Mouse (Mus musculus): ENCODE measurements at regions not wholly inside any gene's neighbourhood (a gene's known extent, or its start where the extent isn't known, plus 50 kb on each side); places are given as distances from the start of the nearest gene placed in this dataset.

DNA sequence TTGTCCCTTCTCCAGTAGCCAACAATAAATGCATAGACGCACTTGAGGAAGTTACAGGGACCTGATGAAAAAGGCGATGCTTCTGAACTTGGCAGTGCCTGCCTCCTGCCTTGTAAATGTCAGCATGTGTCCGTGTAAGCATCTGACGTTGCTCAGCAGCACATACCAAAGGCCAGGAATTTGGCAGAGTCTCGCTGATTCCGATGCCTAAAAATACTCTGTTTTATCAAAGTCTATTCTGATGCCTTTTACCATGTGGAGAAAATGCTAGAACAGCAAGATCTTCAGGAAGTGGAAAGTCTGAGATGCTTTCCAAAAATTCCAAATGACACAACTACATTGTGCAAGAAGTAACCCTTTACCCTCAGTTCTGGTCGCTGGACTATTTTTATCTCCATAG lies 92.5 kb upstream of the N6amt1 start:
- peak; percentile 50 to 85 for DNase-seq
- TF ChIP-seq CTCF (IDR thresholded peaks at IDR 0.05) (no peak), EP300 (IDR thresholded peaks at IDR 0.05; ENCODE audit: insufficient read depth, low read depth, low read length) (peak; percentile 99), POLR2A (IDR thresholded peaks at IDR 0.05; ENCODE audit: insufficient read depth, low read depth, low read length) (peak; percentile 49; the same call in 1 of the 2 replicates)
- Histone ChIP-seq H3K36me3 (ENCODE audit: control insufficient read depth, insufficient read depth, low read length) (peaks cover 4% of the 10 kb centered on the region), H3K4me1 (ENCODE audit: control insufficient read depth, insufficient read depth, low read length) (peaks cover 11% of the 10 kb centered on the region), H3K79me2 (replicated peaks; ENCODE audit: control insufficient read depth, insufficient read depth, low read length) (no peaks in the 10 kb centered on the region), H3K27me3 (ENCODE audit: control insufficient read depth, insufficient read depth, low read length) (no peaks in the 10 kb centered on the region), H3K27ac (peak overlapping the region; percentile 82), H3K4me3 (no peak overlapping the region), H3K9ac (ENCODE audit: low read depth, low read length) (no peak overlapping the region)
- intact Hi-C loops (cut with DNase I), result loop anchor here (5.0 kb wide), 2 partner anchors 46 to 1504 kb away; no protein-coding TSS in a partner anchor
- 8% methylated on average over 7 of the region's 7 CpGs for WGBS

DNA sequence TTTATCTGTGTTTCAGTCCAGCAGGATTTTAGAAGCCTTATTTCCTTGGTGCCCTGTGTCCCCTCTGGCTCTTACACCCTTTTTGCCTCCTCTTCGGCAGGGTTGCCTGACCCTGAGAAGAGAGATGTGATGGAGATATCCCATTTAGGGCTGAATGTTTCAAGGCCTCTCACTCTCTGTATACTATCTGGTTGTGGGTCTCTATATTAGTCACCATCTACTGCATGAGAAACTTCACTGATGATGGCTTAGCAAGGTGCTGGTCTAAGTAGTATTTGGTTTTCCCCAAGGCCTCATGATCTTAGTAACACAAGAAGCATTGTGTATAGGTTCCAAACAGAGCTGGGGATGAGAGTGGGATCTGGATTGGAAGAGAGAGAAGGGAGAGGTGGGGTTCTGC lies 99.2 kb upstream of the N6amt1 start:
- DNase-seq, result no peak
- no peak for TF ChIP-seq CTCF (IDR thresholded peaks at IDR 0.05)
- TF ChIP-seq POLR2A (IDR thresholded peaks at IDR 0.05; ENCODE audit: insufficient read depth, low read depth, low read length), result no peak
- TF ChIP-seq EP300 (IDR thresholded peaks at IDR 0.05; ENCODE audit: insufficient read depth, low read depth, low read length), result no peak
- intact Hi-C loops (cut with DNase I), result loop anchor here (5.0 kb wide), 1 partner anchor 138 kb away; no protein-coding TSS in a partner anchor
- no peak overlapping the region for H3K27ac ChIP-seq
- H3K4me3 ChIP-seq, result no peak overlapping the region
- H3K4me1 ChIP-seq (ENCODE audit: control insufficient read depth, insufficient read depth, low read length), result no peaks in the 10 kb centered on the region
- no peaks in the 10 kb centered on the region for H3K36me3 ChIP-seq (ENCODE audit: control insufficient read depth, insufficient read depth, low read length)
- H3K79me2 ChIP-seq (replicated peaks; ENCODE audit: control insufficient read depth, insufficient read depth, low read length), result no peaks in the 10 kb centered on the region
- H3K27me3 ChIP-seq (ENCODE audit: control insufficient read depth, insufficient read depth, low read length), result no peaks in the 10 kb centered on the region
- WGBS, result 75% methylated on average over 1 of the region's 1 CpGs
- no peak overlapping the region for H3K9ac ChIP-seq (ENCODE audit: low read depth, low read length)

DNA sequence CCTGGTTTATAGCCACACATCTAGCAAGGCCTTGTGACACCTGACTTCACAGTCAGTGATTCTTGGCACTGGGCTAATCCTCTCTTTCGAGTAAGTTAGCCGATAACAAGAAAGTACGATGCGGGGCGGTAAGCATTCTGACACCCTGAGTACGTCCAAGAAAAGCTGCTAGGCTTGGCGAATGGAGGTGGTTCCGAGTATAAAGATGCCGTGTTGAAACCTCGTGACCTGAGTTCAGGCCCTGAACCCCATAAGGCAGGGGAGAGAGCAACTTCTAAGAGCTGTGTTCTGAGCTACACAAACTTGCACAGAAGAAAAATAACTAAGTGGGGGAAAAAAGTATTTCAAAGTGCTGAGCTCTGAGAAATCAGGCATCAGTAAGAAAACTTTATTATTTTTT lies 103.5 kb upstream of the N6amt1 start:
- DNase-seq, result peak in 1 of 2 experiments; percentile 34
- WGBS, result 43% methylated on average over 10 of the region's 10 CpGs
- H3K4me3 ChIP-seq, result no peak overlapping the region
- no peaks in the 10 kb centered on the region for H3K27me3 ChIP-seq (ENCODE audit: control insufficient read depth, insufficient read depth, low read length)
- peaks cover 1% of the 10 kb centered on the region for H3K4me1 ChIP-seq (ENCODE audit: control insufficient read depth, insufficient read depth, low read length)
- no peaks in the 10 kb centered on the region for H3K36me3 ChIP-seq (ENCODE audit: control insufficient read depth, insufficient read depth, low read length)
- H3K27ac ChIP-seq, result peak overlapping the region; percentile 64
- intact Hi-C loops (cut with DNase I), result loop anchor here (5.0 kb wide), 1 partner anchor 142 kb away; no protein-coding TSS in a partner anchor
- no peak overlapping the region for H3K9ac ChIP-seq (ENCODE audit: low read depth, low read length)
- H3K79me2 ChIP-seq (replicated peaks; ENCODE audit: control insufficient read depth, insufficient read depth, low read length), result no peaks in the 10 kb centered on the region
- TF ChIP-seq EP300 (IDR thresholded peaks at IDR 0.05; ENCODE audit: insufficient read depth, low read depth, low read length), result 0 out of 2 replicates have a peak, but pooled peaks have one; percentile 42
- no peak for TF ChIP-seq POLR2A (IDR thresholded peaks at IDR 0.05; ENCODE audit: insufficient read depth, low read depth, low read length)
- TF ChIP-seq CTCF (IDR thresholded peaks at IDR 0.05), result no peak

DNA sequence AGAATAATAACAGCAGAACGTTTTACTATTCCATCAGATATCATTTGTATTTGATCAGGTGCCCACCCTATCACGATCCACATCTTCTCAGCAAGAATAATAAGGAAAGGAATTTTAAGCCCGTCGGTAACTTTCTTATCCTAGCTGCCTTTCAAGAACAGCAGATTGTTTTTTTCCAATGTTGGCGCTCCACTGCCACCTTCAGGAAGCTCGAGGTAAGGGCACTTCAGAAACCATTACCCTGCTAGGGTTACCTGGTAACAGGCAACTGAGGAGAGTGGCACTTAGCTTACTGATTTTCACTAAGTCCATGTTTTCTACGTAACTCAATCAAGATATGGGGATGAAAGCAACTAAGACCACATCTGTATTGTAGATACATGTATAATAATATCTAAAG lies 104.1 kb upstream of the N6amt1 start:
- Histone ChIP-seq H3K79me2 (replicated peaks; ENCODE audit: control insufficient read depth, insufficient read depth, low read length) (no peaks in the 10 kb centered on the region), H3K36me3 (ENCODE audit: control insufficient read depth, insufficient read depth, low read length) (no peaks in the 10 kb centered on the region), H3K9ac (ENCODE audit: low read depth, low read length) (no peak overlapping the region), H3K4me1 (ENCODE audit: control insufficient read depth, insufficient read depth, low read length) (peaks cover 1% of the 10 kb centered on the region), H3K4me3 (no peak overlapping the region), H3K27me3 (ENCODE audit: control insufficient read depth, insufficient read depth, low read length) (no peaks in the 10 kb centered on the region), H3K27ac (peak overlapping the region; percentile 64)
- intact Hi-C loops (cut with DNase I), result loop anchor here (2.0 to 5.0 kb wide), 5 partner anchors 35 to 1573 kb away; no protein-coding TSS in a partner anchor
- TF ChIP-seq CTCF (IDR thresholded peaks at IDR 0.05) (peak; percentile 78), POLR2A (IDR thresholded peaks at IDR 0.05; ENCODE audit: insufficient read depth, low read depth, low read length) (no peak)
- no peak for DNase-seq
- 25% methylated on average over 7 of the region's 7 CpGs for WGBS

DNA sequence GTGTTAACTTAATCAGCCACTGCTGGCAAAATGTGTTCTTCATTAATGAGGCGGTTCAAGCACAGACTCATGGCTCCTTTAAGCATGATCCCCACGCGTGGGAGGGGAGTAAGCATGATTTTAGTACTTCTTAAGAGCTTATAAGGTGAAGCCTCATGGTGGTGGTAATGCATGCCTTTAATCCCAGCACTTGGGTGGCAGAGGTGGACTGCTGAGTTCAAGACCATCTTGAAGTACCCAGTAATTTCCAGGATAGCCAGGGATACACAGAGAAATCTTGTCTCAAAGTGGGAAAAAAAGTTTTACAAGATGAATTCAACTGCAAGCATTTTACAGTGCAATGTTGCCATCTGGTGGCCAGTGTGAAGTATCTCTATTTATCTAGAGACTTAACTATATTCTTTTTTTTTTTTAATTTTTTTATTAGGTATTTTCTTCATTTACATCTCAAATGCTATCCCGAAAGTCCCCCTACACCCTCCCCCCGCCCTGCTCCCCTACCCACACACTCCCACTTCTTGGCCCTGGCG lies 105.4 kb upstream of the N6amt1 start:
- no peak overlapping the region for H3K27ac ChIP-seq
- WGBS, result 35% methylated on average over 6 of the region's 6 CpGs
- no peak overlapping the region for H3K4me3 ChIP-seq
- H3K36me3 ChIP-seq (ENCODE audit: control insufficient read depth, insufficient read depth, low read length), result no peaks in the 10 kb centered on the region
- no peak overlapping the region; the same call in 1 of the 2 replicates for H3K9ac ChIP-seq (ENCODE audit: low read depth, low read length)
- peak; percentile 75 for TF ChIP-seq CTCF (IDR thresholded peaks at IDR 0.05)
- no peak for TF ChIP-seq EP300 (IDR thresholded peaks at IDR 0.05; ENCODE audit: insufficient read depth, low read depth, low read length)
- peaks cover 1% of the 10 kb centered on the region for H3K4me1 ChIP-seq (ENCODE audit: control insufficient read depth, insufficient read depth, low read length)
- intact Hi-C loops (cut with DNase I), result loop anchor here (2.0 to 5.0 kb wide), 4 partner anchors 36 to 1571 kb away; no protein-coding TSS in a partner anchor
- H3K27me3 ChIP-seq (ENCODE audit: control insufficient read depth, insufficient read depth, low read length), result no peaks in the 10 kb centered on the region
- DNase-seq, result peak; percentile 35 to 42
- no peaks in the 10 kb centered on the region for H3K79me2 ChIP-seq (replicated peaks; ENCODE audit: control insufficient read depth, insufficient read depth, low read length)

DNA sequence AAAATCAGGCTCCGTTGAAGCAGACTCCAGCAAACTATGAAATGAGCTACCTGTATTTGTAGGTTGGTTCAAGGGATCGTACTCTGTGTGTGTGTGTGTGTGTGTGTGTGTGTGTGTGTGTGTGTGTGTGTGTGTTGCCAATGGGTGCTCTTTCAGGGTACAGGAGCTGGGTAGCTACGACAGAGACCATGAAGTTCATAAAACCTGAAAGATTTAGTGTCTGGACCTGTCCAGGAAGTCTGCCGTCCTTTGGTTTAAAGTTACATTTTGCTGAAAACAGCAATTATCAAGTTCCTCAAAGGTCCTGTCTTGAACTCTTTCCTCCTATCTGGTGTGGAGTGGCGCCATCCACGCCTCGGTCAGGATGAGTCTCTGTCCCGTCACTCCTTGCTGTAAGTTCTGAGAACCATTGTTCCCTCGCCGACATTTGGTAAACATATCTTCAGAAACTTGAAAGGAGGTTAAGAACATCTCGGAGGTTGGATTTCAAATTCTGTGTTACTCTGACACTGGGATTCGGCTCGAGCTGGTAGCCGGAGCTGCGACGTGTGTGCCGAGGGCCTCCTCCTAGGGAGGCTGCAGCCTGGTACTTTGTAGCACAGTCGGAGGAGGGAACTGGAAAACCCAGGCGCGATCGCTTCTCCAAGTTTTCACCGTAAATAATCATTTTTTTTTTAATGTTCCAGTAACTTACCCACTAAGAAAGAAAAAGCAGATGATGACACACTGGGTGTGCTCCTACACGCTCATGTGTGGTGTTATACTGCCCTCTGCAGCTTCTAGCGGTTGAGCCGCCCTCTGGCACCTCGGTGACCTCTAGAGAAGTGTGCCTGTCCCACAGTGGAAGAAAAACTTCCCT lies 107.8 kb upstream of the N6amt1 start:
- WGBS, result 19% methylated on average over 26 of the region's 26 CpGs
- peak overlapping the region; percentile 66 for H3K9ac ChIP-seq (ENCODE audit: low read depth, low read length)
- H3K36me3 ChIP-seq (ENCODE audit: control insufficient read depth, insufficient read depth, low read length), result no peaks in the 10 kb centered on the region
- DNase-seq, result peak; percentile 77 to 78
- no peaks in the 10 kb centered on the region for H3K27me3 ChIP-seq (ENCODE audit: control insufficient read depth, insufficient read depth, low read length)
- peak overlapping the region; percentile 53 for H3K27ac ChIP-seq
- H3K4me1 ChIP-seq (ENCODE audit: control insufficient read depth, insufficient read depth, low read length), result peaks cover 1% of the 10 kb centered on the region
- TF ChIP-seq EP300 (IDR thresholded peaks at IDR 0.05; ENCODE audit: insufficient read depth, low read depth, low read length) (peak; percentile 96), CTCF (IDR thresholded peaks at IDR 0.05) (peak; percentile 90), POLR2A (IDR thresholded peaks at IDR 0.05; ENCODE audit: insufficient read depth, low read depth, low read length) (peak; percentile 39)
- no peaks in the 10 kb centered on the region for H3K79me2 ChIP-seq (replicated peaks; ENCODE audit: control insufficient read depth, insufficient read depth, low read length)
- H3K4me3 ChIP-seq, result peak overlapping the region; percentile 32
- intact Hi-C loops (cut with DNase I), result loop anchor here (1.0 to 5.0 kb wide), 7 partner anchors 199 to 1569 kb away; no protein-coding TSS in a partner anchor

Data from heart, adult 2 months (tissue).